Mouse (Mus musculus) forelimb bud, embryonic 11.5 days (tissue): ENCODE results near the gene Golm1.
"Not testable (repeated sequence)": the region's sequence is repeated elsewhere in the genome, so short reads cannot be mapped to it uniquely, and the experiment has no call there.

Experiments used
- DNase-seq: peaks from one replicate; pipeline ENCODE4 v3.0.0-alpha.2; 2012; ENCODE audit warnings: low read depth, low spot score

The Golm1 gene

GRCm38 (mm10) chr13:59675151-59676011 is at the start of gene Golm1:
Gene Golm1, minus strand, starts transcription at chr13:59675811.
- peak; percentile 65 for DNase-seq

DNA sequence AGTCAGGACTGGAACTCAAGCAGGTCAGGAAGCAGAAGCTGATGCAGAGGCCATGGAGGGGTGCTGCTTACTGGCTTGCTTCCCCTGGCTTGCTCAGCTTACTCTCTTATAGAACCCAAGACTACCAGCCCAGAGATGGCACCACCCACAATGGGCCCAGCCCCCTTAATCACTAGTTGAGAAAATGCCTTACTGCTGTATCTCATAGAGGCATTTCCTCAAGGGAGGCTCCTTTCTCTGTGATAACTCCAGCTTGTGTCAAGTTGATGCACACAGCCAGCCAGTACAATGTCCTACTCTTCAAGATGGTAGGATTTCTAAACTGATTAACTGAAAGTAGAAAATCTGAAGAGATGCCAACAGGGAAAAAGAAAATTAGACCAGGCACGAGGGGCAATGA is 46.5 kb upstream of the Golm1 start:
- not testable (repeated sequence) for DNase-seq

- DNase-seq = no peak
Observed at GRCm38 (mm10) chr13:59719475-59719874, 43.9 kb upstream of the Golm1 start.

DNA sequence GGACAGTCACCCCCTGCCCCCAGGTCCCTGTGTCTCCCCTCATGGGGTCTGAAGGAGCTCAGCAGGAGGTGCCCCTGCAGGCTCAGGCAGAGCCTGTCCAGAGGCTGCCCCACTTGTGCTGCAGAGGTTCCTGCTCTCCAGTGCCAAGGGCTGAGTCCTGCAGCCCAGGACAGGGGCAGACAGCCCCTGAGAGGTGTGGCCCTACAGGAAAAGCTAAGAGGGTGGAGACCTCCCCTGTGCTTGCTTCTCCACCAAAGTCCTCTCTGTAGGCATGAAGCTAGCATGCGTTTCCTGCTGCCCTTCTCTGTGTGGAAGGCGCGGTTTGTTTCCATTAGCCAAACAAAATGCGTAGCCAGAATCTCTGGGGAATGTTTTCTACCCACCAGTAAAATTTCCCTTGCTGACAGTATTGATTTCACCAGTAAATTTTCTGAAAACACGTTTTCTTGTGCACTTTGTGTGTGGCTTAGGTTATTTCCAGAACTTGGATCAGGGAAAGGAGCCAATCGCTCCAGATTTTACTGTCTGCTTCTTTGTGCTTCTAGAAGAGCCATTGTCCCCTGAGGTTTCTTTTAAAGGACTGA is 43.3 kb upstream of the Golm1 start:
- not testable (repeated sequence) for DNase-seq

DNA sequence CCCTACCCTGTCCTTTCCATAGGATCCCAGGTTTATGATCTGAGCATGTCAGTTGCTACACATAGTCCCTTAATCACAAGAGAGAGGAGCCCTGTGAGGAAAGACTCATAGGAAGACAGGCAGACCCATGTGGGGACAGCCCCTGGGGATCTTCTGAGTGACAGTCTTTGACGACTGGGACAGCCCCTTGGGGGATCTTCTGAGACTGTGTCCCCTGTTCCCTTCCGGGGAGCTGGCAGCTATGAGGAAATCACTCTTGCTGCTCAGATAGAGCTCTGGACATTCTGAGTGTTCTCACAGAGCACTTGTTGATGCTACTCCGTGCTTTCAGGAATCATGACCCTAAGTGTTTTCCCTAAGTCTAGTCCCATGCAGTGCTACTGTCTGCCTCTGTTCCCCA is 38.1 kb upstream of the Golm1 start:
- no peak for DNase-seq

DNA sequence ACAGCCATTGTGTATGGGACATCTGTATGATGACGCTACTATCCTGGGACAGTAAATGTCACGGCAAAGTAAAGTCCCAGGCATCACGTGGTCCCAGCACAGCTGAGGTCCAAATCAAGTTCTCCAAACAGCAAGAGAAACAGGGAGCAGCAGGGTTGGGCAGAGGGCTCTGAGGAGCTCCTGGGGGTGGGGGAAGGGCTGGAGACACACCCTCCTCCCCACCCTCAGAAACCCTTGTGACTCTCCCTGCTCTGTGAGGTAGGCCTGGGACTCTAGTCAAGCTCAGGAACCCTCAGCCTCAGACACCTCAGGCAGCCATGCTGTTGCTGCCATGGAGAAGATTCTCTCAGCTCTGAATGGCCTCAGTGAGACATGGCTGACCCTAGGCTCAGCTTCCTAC is 36.4 kb upstream of the Golm1 start, which contains the start of gene Spata31d1b:
Spata31d1b (plus strand) TSS at position 301 of the 400 bp plus-strand sequence.
- not testable (repeated sequence) for DNase-seq

DNA sequence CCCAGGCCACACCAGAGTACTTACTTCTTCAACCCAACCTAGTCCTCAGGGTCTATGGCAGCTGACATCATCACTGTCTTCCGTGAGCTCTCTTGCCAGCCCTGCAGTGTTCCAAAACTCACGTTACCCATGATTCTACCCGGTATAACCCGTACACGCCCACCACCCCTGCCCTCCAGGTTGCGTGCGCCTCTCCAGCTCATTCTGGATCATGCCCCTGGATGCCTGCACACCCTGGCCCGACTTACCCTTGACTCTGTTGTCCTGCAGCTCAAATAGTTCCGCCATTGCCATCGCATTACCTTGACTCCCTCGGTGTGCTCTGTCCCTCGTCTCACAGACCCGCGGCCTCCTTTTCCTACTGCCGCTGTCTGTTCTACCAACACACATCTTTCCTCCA is 34.6 kb upstream of the Golm1 start, which contains the start of gene Spata31d1a:
Spata31d1a (minus strand) TSS at position 101 of the 400 bp plus-strand sequence.
- DNase-seq = no peak

- no peak for DNase-seq
Observed at GRCm38 (mm10) chr13:59704562-59704961, 29.0 kb upstream of the Golm1 start.

GRCm38 (mm10) chr13:59703514-59703913 is 27.9 kb upstream of the Golm1 start:
- DNase-seq = no peak

DNA sequence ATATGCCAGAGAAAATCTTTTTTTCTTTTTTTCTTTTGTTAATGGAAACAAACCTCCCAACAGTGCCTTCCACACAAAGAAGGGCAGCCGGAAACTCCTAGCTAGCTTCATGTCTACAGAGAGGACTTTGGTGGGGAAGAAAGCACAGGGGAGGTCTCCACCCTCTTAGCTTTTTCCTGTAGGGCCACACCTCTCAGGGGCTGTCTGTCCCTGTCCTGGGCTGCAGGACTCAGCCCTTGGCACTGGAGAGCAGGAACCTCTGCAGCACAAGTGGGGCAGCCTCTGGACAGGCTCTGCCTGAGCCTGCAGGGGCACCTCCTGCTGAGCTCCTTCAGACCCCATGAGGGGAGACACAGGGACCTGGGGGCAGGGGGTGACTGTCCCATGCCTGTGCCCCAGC is 24.5 kb upstream of the Golm1 start:
- DNase-seq = not testable (repeated sequence)

- no peak for DNase-seq
Observed at GRCm38 (mm10) chr13:59699131-59699530, 23.5 kb upstream of the Golm1 start.

DNA sequence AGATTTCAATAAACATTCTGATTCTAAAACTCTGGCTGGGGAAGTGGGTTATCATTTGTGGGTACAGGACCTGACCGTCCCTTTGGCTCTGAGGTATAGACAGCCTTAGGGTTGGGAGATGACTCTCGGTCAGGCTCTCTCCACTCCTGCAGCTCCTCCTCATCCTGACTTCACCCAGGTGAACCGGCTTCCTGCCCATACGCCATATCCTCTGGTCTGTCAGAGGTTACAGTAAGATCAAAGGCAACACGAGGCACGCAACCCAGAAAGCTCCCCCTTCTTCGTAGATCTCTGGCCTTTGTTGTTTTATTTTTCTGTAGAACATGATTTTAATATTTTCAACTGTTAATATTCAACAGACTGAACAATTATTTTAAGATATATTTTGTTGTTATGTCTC is 20.2 kb upstream of the Golm1 start:
- DNase-seq = no peak

- DNase-seq = no peak
Observed at GRCm38 (mm10) chr13:59694008-59694407, 18.4 kb upstream of the Golm1 start, which contains the start of gene 4921517D22Rik. Gene 4921517D22Rik, minus strand, starts transcription at chr13:59694108.

DNA sequence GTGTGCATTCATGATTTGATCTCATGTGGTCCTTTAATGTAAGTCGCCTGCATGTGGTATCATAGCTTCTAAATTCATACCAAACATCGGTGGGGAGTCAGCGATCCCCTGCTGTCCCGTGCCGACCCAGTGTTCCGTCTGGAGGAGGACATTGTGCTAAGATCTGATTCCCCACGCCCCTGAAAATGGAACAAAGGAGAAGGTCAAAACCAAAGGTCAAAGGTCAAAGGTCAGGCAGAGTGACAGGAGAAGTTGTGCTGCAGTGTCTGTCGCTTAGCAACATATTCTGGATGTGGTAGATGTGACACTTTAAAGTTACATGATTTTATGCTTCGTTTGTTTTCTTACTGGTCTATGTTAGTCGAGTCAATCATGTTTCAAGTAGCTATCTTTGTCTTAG is 15.9 kb upstream of the Golm1 start:
- DNase-seq = no peak

DNA sequence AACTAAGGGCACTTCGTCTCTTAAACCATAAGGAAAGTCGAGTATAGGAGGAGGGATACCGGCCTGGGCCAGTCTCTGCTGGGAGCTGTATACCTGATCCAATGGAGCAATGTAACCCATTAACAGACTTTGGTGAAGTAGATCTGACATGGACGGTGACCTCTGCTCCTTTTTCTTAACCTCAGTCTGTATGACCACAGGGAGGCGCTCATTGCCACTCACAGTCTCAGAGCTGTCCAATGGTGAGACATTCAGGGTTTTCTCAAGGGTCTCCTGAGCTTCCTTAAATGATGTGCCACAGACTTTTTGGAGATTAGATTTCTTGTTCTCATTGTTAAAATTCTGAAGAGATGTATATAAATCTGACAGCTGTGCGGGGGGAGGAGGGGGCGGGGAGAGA is 15.0 kb upstream of the Golm1 start:
- no peak for DNase-seq

GRCm38 (mm10) chr13:59689843-59690242 is 14.2 kb upstream of the Golm1 start:
- no peak for DNase-seq

- DNase-seq = no peak
Observed at GRCm38 (mm10) chr13:59689313-59689712, 13.7 kb upstream of the Golm1 start.

DNA sequence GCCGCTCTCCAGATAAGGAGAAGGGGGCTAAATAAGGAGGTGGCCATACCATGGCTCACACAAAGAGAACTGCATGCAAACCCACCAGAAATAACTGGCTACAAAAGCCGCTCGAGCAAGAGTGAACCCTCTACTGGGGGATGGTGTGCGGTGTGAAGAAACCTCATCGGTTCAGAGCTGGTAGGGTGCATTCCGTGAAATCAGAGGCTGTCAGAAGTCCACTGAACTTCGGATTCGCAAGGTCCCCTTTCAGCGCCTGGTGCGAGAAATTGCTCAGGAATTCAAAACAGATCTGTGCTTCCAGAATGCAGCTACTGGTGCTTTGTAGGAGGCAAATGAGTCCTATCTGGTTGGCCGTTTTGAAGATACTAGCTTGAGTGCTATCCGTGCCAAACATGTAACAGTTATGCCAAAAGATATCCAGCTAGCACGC is 12.7 kb upstream of the Golm1 start:
- no peak for DNase-seq

- DNase-seq = no peak
Observed at GRCm38 (mm10) chr13:59685236-59685635, 9.6 kb upstream of the Golm1 start.

DNA sequence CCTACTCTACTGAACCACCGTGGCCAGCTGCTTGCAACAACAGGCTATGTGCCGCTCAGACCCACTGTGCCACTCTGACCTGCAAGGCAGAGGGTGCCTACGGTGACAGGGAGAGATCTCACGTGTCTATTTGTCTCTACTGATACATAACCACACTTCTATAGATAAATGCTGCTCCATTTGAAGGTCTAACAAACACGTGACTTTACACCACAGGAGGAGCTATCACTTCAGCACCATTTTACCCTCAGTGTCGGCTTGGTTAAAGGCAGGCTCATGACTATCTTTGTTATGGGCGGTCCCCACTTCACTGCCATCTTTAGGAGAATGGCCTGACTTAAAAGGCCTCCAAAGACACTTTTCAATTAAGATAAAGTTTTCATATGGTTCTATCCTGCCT is 7.0 kb upstream of the Golm1 start:
- DNase-seq = peak; percentile 42

DNA sequence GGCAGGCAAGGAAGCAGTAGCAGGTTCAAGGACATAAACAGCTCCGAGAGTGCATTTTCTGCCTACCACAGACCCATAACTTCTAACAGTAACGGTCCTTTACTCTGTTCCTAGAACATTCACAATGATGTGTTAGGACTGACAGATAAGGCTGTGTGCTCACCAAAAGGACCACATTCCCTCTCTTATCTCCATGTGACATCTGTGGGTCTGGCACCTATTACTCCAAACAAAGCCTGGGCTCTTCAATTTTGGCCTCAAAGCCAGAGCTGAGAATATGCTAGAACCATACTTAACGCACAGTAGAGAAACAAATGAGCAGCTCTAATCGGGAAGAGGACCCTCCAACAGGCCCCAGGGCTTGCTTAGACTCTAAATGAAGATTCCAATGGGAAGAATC is 4.3 kb upstream of the Golm1 start:
- DNase-seq = no peak

- no peak for DNase-seq
Observed at GRCm38 (mm10) chr13:59679306-59679705, 3.7 kb upstream of the Golm1 start.
